Mouse (Mus musculus) liver, postnatal 0 days (tissue): ENCODE data around the gene Nr1h5.

Source experiments
- CTCF ChIP-seq: sonication (generic); IDR thresholded peaks from 2 replicates; pipeline ENCODE4 v1.5.1; 2016; ENCODE audit warnings: antibody characterized with exemption, low read depth
- EP300 ChIP-seq: IDR thresholded peaks from 2 replicates; pipeline ENCODE4 v1.6.1; 2016; ENCODE audit warnings: antibody characterized with exemption, low read depth, mild to moderate bottlenecking

GRCm38 (mm10) chr3:102992936-102993335 lies 29.0 kb upstream of the Nr1h5 start:
- no peak for TF ChIP-seq CTCF
- TF ChIP-seq EP300, result no peak
